Mouse (Mus musculus) spleen, postnatal 36 days (tissue): Measurements from ENCODE around the gene Irf2bpl.

Experiments
- DNase-seq, 2 experiments: peaks; one replicate each; pipeline ENCODE4 v3.0.0; 2022; ENCODE audit warnings: low spot score in 2 of 2, mixed read lengths in 1 of 2

The Irf2bpl gene

DNA sequence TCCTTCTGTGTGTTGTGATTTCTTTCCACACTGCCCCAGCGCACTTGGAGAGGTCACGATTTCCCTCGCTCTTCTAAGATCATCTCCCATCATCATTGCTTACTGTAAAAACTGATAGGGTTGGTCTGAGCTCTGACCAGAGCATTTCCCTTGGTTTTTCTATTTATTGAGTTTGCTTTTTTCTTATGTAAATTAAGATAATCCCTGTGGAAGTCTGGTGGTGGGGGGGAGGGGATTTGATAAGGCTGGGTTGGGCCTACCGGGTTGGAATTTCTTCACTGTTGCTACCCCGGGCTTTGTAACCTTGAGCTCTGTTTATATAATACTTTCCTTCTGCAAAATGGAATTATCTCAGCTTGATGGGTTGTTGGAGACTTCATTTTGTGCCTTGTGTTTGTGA, 1.1 kb upstream of the Irf2bpl start:
- no peak for DNase-seq

- no peak for DNase-seq
Measured at GRCm38 (mm10) chr12:86885336-86885735, 738 bp upstream of the Irf2bpl start.

- DNase-seq = peak; percentile 43 to 47
Measured at GRCm38 (mm10) chr12:86883280-86884196, 1.1 kb downstream of the Irf2bpl start.

GRCm38 (mm10) chr12:86883019-86883279, 1.6 kb downstream of the Irf2bpl start:
- no peak for DNase-seq

DNA sequence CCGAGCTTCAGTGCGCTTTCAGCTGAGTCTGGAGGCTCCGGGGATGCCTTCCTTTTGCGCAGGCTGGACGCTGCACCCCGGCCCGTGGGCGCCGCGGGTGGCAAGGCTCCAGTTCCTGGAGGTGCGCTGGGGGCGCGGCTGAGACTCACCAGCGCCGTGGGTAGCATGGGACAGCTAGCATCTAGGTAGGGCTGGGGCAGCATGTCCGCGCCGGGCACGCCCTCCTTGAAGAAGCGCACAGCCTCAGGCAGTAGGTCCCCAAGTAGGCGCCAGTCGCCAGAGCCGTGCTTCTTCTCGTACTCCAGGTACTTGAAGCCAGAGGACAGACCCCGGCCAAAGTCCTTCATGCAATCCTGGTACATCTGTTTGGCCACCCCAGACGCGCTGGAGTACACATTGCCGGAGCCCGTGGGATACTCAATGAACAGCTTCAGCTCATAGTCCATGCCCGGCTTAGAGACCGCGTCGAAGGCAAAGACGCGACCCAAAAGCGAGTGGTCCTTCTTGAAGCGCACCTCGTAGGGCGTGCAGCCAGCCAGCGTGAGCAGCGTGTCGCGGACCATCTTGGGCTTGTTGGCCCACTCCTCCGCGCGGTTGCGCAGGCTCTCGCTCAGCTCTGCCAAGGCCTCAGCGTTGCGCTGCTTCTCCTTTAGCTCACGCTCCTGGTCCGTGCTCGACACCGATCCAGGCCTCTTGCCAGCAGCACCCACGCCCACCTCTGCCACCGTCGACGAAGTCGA, 2.1 kb downstream of the Irf2bpl start:
- peak; percentile 38 to 45 for DNase-seq

DNA sequence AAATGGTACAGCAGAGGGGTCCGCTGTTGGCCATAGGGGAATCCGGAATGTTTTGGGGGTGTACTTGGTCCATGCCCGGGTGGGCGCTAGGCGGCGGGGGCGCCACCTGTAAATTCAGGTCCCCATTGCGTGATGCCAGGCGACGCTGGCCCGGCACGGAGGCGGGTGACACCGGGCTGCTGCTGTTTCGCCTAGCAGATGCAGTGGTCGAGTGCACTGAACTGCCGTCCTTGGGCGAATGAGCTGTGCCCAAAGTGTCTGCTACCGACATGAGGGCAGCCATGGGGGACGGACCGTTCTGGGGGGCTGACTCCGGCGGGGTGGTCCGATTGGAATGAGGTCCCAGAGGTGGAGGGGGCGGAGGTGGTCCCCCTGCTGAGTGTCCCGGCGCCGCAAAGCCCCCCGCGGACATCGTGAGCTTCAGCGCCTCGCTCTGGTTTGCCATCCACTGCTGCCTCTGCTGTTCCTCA, 2.8 kb downstream of the Irf2bpl start:
- DNase-seq = no peak

DNA sequence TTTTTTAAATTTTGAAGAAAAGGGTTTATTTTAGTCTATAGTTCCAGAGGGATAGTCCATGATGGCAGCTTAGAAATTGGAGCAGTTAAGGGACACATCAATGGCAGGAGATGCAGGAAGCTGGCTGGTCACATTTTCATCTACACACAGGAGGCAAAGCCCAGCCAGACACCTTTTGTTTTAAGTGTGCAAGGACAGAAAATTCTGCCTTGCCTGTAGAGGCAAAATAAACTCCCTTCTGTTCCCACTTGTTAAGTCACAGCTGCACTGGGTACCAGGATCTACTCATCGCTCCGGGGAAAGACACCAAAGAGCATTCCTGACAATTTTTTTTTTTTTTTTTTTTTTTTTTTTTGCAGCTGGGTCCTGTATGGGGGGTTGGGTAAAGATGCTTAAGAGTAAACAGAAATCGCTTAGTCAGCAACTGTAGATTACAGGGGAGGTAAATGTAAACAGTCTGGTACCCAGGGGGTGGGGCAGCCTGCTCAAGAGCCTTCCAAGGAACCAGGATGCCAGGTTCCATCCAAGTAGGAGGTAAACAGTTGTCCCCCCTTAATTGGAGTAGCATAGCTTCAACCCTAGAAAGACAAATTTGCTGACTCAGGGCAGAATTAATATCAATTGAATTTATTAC, 4.4 kb downstream of the Irf2bpl start:
- DNase-seq = no peak

DNA sequence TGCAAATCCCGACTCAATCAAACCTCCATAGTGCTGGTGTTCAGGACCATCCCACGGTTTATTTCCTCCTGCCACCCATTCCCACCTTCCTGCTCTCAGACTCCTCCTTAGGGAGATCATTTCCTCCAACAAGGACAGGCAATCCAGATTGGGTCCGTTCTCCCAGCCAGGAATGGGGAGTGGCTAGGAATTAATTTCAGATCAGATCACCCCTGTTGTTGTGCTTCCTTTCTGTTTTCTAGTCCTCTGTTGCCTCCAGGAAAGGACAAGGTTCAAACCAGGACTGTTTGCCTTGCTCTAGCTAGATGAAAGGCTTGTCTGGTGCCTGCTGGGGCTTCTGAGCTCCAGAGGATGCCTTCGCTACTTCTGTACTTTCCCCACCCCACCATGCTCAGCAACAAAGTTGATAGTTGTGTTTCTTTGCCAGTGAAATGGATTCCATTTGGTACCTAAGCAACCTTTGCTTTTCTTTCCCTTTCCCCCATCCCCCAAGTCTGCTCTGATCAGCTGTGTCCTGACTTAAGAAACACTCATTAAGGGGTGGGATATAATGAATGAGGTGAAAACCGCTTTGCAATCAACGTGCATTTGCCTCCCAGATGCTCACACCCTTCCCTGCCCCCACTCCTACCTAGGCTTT, 5.0 kb downstream of the Irf2bpl start:
- no peak for DNase-seq

DNA sequence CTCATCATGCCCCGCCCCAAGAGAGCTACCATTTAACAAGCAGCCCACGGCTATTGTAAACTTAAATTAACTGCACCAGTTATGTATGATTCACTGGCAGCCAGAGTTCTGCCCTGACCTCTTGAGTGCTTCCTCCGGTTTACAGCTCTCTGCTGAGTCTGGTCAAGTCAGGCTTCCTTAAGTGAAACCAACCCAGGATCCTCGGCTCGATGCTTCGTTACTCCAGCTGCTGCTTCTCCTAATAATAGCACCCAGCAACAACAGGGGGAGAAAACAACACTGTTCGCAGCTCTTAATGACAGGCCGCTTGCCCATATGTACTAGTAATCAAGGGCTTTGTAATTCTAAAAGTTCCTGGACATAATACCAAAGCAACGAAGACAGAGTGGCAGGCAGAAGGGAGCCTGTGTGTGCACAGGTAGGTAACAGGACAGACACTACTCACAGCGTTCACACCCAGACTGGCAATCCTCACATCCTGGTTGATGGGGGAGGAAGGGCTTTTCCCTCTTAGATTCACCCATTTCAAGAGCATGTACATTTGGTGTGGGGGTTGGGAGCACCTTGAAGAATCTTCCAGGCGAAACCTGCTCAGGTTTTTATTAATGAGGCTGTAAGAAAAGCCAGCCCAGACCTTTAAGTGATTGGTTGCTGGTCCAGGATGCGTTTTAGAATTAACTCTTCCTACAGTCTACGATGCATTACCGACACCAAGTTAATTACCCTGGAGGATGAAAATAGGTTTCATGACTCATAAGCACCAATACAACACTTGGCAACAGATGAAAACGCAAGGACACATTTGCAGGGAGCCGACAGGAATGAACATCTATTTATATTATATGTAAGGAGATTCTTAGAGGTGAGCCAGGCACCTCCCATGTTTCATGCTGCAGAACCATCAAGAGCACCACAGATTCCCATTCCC, 5.9 kb downstream of the Irf2bpl start:
- peak; percentile 58 to 64 for DNase-seq

GRCm38 (mm10) chr12:86876981-86877380, 7.6 kb downstream of the Irf2bpl start:
- no peak for DNase-seq

- DNase-seq = peak; percentile 71 to 77
Measured at GRCm38 (mm10) chr12:86876116-86876515, 8.5 kb downstream of the Irf2bpl start.

GRCm38 (mm10) chr12:86872335-86873040, 12.1 kb downstream of the Irf2bpl start:
- DNase-seq = no peak

GRCm38 (mm10) chr12:86871666-86872334, 12.8 kb downstream of the Irf2bpl start:
- no peak for DNase-seq

GRCm38 (mm10) chr12:86870996-86871395, 13.6 kb downstream of the Irf2bpl start:
- no peak for DNase-seq

DNA sequence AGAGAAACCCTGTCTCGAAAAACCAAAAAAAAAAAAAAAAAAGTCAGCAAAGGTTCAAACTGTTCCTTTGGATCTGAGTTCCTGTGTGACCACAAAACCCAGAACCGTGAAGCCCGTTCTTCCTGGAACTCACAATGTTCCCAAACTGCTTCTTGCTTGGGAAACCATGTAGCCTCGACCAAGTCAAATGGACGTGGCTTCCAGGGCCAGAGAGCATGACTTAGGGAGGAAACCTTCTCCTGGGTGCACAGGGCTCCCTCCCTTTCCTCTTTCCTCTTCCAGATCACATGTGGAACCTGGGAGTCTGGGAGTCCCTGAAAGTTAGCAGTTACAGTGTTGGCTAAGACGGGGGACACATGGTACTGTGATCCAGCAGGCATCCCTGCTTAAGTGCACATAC, 14.8 kb downstream of the Irf2bpl start:
- DNase-seq = no peak

GRCm38 (mm10) chr12:86867271-86868223, 17.1 kb downstream of the Irf2bpl start:
- no peak for DNase-seq

- DNase-seq = no peak
Measured at GRCm38 (mm10) chr12:86864316-86865020, 20.1 kb downstream of the Irf2bpl start.
